Mouse (Mus musculus): ENCODE results near the gene Mdga1. TPM values are rescaled to one million over a fixed set of nuclear protein-coding genes. Genes with fewer than 3 reads are reported as not detected.

Mdga1 gene
- polyA plus RNA-seq (2017; shearing (Covaris generic)), result 0.15 TPM

GRCm38 (mm10) chr17:29970037-29970555 is at the start of gene Mdga1:
Mdga1 (minus strand) TSS chr17:29970087.

DNA sequence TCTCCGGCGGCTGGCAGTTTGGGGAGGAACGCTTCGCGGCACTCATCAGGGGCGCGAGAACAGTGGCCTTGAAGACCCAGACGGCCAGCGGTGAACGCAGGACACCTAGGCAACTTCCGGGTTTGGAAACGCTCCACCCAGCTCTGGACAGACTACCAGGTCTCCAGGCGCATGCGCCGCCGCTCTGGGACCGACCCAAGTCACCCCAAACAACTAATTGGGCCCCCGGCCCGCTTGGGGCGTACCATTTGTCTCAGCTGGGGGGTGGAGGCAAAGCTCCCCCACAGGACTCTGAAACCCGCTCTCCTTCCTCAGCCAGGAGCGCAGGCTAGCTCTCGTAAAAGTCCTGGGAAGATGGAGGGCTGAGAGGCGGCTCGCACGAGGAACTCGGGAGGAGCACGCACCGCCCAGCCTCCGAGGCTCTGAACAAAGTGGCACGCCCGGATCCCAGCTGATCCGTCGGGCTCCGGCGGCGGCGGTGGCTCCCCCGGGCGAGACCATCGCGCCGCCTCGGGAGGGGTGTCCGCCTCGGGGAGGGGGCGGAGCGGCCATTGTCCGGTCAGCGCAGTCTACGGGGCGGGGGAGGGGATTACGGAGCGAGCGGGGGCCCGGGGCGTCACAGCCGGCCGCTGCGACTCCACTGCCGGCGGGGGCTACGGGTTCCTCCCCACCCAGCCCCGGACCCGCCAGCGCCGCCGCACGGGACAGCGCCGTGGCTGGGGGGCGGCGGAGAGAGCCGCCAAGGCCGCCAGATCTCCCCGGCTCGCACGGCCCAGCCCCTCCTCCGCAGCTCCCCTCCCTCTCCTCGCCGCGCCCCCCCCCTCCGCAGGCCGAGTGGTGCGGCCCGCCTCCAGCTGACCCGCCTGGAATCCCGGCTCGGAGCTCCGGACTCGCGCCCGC is 34.6 kb upstream of the Mdga1 start, which contains the start of gene Zfand3:
Gene Zfand3 (plus strand): TSS at position 531 of the 900 bp plus-strand sequence.

Other genes with a start within 250 kb of the Mdga1 start
- 29.9 TPM for gene Zfand3, start 34.6 kb upstream of the Mdga1 start, polyA plus RNA-seq (2017; shearing (Covaris generic))

Measured in naive thymus-derived CD4-positive, alpha-beta T cell, adult 5 months (primary cell).